Mouse (Mus musculus): ENCODE measurements at regions not wholly inside any gene's neighbourhood (a gene's known extent, or its start where the extent isn't known, plus 50 kb on each side); places are given as distances from the start of the nearest gene placed in this dataset.

GRCm38 (mm10) chr5:75336454-75336853, 184.4 kb downstream of the Pdgfra start:
- no peak for ATAC-seq (replicated peaks; ENCODE audit: low FRiP score, poor library complexity, severe bottlenecking)

DNA sequence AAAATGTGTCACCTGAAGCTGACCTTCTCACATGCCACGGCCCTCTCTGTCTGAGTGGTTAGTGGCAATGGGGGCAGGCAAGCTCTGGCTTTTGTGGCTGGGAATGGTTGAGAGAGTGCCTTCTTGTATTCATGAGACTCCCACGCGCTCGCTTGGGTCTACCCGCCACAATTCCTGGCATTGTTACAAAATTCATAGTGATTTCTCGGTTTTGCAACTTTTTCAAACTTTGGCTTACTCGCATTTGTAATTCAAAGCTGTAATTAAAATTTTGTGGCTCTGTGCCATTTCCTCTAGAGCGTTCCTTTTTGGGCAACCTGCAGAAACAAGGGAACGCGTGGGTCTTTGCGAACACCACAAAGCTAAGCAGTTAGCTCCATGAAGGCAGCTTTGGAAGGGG, 186.3 kb downstream of the Pdgfra start:
- ATAC-seq (replicated peaks; ENCODE audit: low FRiP score, poor library complexity, severe bottlenecking) = no peak

DNA sequence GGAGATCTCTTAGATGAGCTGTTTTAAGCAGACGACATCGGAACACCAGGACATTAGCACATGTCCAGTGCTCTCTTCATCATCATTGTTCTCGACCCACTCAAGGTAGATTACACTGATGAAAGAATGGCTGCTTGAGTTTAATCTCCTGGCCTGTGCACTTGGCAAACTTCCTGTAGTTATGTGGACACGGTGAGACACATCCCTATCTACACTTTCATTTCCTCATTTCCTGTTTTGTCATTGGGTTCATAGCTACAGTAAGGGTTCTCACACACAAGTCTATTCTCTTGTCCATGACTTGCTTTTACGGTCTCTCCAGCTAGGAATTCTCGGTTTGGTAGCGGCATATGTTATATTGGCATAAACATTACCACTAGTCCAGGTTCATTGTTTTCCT, 190.5 kb downstream of the Pdgfra start:
- no peak for ATAC-seq (replicated peaks; ENCODE audit: low FRiP score, poor library complexity, severe bottlenecking)

- no peak for ATAC-seq (replicated peaks; ENCODE audit: low FRiP score, poor library complexity, severe bottlenecking)
Observed at GRCm38 (mm10) chr5:75346836-75347773, 195.0 kb downstream of the Pdgfra start.

- no peak for ATAC-seq (replicated peaks; ENCODE audit: low FRiP score, poor library complexity, severe bottlenecking)
Observed at GRCm38 (mm10) chr5:75347774-75348116, 195.7 kb downstream of the Pdgfra start.

- ATAC-seq (replicated peaks; ENCODE audit: low FRiP score, poor library complexity, severe bottlenecking) = no peak
Observed at GRCm38 (mm10) chr5:75355266-75355665, 203.2 kb downstream of the Pdgfra start.

DNA sequence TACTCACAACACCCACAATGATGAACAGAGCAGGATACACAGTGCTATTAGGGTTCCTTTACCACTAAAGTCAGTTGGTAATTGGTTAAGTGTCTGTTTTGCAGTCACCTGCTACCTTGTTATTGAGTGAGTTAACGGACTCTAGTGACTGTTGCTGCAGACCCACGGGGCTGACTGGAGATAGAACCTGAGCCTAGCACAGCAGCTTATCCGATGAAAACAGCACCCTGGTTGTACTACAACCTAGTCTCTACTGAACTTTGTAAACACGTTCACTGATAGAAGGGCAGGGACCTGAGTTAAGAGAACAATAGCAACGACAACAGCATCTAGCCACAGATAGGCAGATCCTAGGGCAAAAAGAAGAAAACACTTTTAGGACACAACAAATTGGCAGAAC, 206.8 kb downstream of the Pdgfra start:
- ATAC-seq (replicated peaks; ENCODE audit: low FRiP score, poor library complexity, severe bottlenecking) = no peak

DNA sequence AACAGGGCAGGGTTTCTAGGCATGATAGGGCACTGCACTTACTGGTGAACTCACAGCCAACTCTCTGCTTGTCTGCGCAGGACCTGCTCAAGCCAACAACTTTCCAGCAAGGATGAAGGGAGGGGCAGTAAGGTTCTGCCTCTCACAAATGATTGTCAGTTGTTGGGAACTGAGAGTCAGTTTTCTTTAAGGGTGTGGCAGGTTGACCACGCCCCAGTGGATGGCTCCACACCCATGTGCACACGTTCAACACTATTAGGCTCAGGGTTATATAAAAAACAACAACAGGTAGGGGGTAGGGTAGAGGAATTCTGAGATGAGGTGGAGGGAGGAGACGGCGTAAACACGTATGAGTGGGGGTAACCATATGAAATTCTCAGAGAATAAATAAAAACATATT, 210.9 kb upstream of the Kit start:
- ATAC-seq (replicated peaks; ENCODE audit: low FRiP score, poor library complexity, severe bottlenecking) = no peak

- no peak for ATAC-seq (replicated peaks; ENCODE audit: low FRiP score, poor library complexity, severe bottlenecking)
Observed at GRCm38 (mm10) chr5:75367282-75367681, 207.4 kb upstream of the Kit start.

GRCm38 (mm10) chr5:75368691-75369090, 206.0 kb upstream of the Kit start:
- no peak for ATAC-seq (replicated peaks; ENCODE audit: low FRiP score, poor library complexity, severe bottlenecking)

- ATAC-seq (replicated peaks; ENCODE audit: low FRiP score, poor library complexity, severe bottlenecking) = no peak
Observed at GRCm38 (mm10) chr5:75372849-75373248, 201.9 kb upstream of the Kit start.

GRCm38 (mm10) chr5:75377311-75378300, 197.1 kb upstream of the Kit start:
- no peak for ATAC-seq (replicated peaks; ENCODE audit: low FRiP score, poor library complexity, severe bottlenecking)

- no peak for ATAC-seq (replicated peaks; ENCODE audit: low FRiP score, poor library complexity, severe bottlenecking)
Observed at GRCm38 (mm10) chr5:75378655-75379054, 196.1 kb upstream of the Kit start.

DNA sequence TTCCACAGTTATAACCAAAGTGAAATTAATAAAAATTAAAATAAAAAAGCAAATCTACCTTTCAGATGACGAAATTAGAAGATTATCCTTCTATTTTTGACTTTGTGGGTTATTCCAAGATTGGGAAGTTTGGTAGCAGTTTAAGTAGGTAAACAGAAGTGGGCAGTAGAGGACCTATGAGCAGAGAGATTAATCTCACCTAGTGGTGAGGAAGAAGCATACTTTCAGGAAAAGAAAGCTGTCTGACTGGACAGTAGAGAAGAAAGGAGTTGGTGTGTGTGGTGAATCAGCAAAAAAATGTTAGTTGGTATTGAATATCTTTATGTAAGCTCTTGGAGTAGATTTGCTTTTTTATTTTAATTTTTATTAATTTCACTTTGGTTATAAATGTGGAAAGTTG, 194.4 kb upstream of the Kit start:
- no peak for ATAC-seq (replicated peaks; ENCODE audit: low FRiP score, poor library complexity, severe bottlenecking)

DNA sequence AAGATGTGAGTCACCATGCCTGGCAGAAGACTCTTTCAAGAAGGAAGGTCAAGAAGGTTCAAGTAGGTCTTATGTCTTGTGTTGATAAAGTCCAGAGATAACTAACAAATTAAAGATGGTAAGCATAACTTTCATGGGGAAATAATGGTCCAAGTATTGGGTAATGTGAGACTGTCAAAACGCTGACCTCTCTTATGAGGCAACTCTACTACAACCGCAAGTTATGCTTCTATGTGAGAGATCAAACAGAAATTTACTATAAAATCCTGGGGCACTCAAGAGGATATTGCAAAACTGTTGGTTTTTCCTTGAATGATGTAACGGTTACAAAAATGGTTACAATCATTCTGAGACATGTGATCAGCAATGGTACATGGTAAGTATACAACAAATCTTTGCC, 192.6 kb upstream of the Kit start:
- no peak for ATAC-seq (replicated peaks; ENCODE audit: low FRiP score, poor library complexity, severe bottlenecking)

DNA sequence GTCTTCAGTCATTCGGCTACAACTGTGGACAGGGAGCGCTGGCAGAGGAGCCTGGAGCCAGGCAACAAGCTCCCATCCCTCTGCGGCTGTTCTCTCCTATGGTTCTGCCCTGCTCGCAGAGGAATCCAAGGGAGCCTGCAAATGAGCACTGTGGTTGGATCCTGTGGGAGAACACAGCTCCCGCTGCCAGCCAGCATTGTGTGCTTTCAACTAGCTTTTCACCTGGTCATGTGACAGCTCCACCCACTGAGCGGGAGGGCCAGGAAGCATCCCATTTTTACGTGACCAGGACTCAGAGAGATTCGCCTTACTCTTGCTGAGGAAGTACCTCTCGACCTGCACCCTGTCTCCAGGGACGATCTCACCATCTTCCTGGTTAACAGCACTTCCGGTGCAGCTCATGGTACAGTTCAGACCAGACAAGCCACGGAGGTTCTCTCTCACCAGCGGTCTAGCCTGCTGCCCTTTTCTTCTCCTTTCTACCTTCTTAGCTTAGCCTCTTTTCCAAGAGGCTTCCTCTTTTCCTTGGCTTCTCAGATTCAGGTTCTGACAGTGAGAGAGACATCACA, 186.7 kb upstream of the Kit start:
- no peak for ATAC-seq (replicated peaks; ENCODE audit: low FRiP score, poor library complexity, severe bottlenecking)

DNA sequence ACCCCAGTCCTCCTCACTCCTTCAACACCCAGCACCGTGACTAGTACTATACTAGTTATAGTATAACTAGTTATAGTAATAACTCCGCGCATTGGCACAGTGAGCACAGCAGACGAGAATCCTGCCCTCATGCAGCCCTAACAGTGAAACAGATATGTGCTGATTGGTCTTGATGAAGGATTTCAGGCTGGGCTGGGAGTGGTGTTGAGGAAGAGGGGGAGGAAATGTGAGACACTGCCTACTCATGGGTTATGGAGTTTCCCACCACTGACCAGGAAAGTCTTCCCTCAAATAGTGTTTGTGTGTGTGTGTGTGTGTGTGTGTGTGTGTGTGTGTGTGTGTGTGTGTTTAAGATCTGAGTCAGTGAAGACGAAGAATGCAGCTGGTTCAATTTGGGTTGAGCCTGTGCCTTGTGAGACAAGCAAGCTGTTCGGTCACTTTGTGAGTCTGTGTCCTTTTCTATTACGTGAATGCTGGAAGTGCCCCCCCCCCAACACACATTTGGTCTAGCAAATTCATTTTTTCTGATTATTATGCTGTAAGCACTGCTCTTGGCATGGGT, 185.9 kb upstream of the Kit start:
- no peak for ATAC-seq (replicated peaks; ENCODE audit: low FRiP score, poor library complexity, severe bottlenecking)

DNA sequence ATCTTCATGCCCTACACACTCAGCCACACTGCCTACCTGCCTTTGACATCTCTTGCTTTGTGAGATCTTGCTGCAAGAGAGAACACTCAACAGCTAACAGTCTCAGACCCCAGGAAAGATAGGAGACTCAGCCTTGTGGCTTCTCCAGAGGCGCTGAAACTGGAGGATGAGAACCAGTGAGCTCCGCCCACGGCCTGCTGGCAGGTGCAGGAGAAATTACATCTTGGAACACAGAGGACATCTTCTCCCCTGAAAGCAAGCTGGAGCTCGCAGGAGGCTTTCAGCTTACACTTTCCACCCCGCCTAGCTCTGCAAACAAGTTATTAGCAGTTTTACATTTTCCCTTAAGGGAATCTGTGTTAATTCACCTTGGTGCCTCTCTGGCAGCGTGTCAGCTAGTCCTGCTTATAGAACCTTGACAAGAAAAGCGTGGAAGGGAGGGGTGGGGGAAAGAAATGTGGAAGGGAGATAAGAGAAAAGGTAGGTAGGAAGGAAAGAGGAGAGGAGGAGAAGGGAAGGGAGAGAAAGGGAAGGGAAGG, 185.2 kb upstream of the Kit start:
- ATAC-seq (replicated peaks; ENCODE audit: low FRiP score, poor library complexity, severe bottlenecking) = no peak

DNA sequence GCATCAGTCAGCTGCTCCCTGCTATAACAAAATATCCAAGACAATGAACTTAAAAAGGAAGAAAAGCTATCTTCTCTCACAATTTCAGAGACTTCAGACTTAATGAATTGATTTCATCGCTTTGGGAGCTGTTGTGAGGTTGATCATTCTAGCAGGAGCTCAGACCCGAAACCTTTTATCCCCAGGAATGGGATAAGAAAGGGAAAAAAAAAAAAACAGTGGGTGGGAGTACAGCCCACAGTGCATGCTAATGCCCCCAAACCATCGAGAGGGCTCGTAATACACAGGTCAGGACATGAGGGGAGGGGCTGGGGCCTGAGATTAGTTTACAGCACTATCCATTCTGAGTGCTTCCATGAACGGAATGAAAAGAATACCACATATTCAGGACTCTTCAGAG, 175.9 kb upstream of the Kit start:
- ATAC-seq (replicated peaks; ENCODE audit: low FRiP score, poor library complexity, severe bottlenecking) = no peak

- no peak for ATAC-seq (replicated peaks; ENCODE audit: low FRiP score, poor library complexity, severe bottlenecking)
Observed at GRCm38 (mm10) chr5:75401734-75402133, 173.0 kb upstream of the Kit start.
